Mouse (Mus musculus) large intestine, adult 2 months (tissue): ENCODE measurements around the gene Tmem121. TPM values are rescaled to one million over a fixed set of nuclear protein-coding genes. Genes with fewer than 3 reads are reported as not detected.

Source experiments
- polyA plus RNA-seq: library from polyadenylated mRNA; depleted of rRNA; stranded (reverse); fragments of >200 nt; gene quantifications from 2 replicates; pipeline ENCODE4 v1.2.3, GENCODE M21; 2012; rRNA removed

The Tmem121 gene
- polyA plus RNA-seq, 1 experiment: 1.3 TPM

Other genes starting within 250 kb of the Tmem121 start
- gene Nudt14, start 243.8 kb upstream of the Tmem121 start, polyA plus RNA-seq: 55.7 and 58.3 TPM in 2 replicates
- gene Btbd6, start 209.4 kb upstream of the Tmem121 start, polyA plus RNA-seq: 29.5 and 33.9 TPM in 2 replicates
- gene Brf1, start 185.2 kb upstream of the Tmem121 start, polyA plus RNA-seq: 23.4 and 41.5 TPM in 2 replicates
- 19.3 and 26.8 TPM in 2 replicates for gene Pacs2, start 171.4 kb upstream of the Tmem121 start, polyA plus RNA-seq
- 0.14 and 0.29 TPM in 2 replicates for gene Tex22, start 111.4 kb upstream of the Tmem121 start, polyA plus RNA-seq
- 26.5 and 35.5 TPM in 2 replicates for gene Mta1, start 87.7 kb upstream of the Tmem121 start, polyA plus RNA-seq
- 81.7 and 87.2 TPM in 2 replicates for gene Crip2, start 45.7 kb upstream of the Tmem121 start, polyA plus RNA-seq
- 11,187 and 15,272 TPM in 2 replicates for gene Crip1, start 39.6 kb upstream of the Tmem121 start, polyA plus RNA-seq
- 17.6 and 25.5 TPM in 2 replicates for gene Tedc1, start 29.5 kb upstream of the Tmem121 start, polyA plus RNA-seq